Mouse (Mus musculus): ENCODE results near the gene Olfr222. TPM values are rescaled to one million over a fixed set of nuclear protein-coding genes. Genes with fewer than 3 reads are reported as not detected.

The Olfr222 gene
- polyA plus RNA-seq (2017; shearing (Covaris generic)): not detected

DNA sequence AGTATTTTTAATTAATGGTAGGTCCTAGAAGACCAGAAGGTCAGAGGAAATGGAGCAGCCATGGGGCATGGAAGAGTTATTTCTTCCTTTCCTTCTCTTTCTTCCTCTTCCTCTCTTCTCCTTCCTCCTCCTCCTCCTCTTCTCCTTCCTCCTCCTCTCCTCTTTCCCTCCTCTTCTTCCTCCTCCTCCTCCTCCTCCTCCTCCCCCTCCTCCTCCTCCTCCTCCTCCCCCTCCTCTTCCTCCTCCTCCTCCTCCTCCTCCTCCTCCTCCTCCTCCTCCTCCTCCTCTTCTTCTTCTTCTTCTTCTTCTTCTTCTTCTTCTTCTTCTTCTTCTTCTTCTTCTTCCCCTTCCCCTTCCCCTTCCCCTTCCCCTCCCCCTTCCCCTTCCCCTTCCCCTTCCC is at the start of gene Olfr222:
TSS of gene Olfr222 (minus strand) at position 101 of the 400 bp plus-strand sequence.

DNA sequence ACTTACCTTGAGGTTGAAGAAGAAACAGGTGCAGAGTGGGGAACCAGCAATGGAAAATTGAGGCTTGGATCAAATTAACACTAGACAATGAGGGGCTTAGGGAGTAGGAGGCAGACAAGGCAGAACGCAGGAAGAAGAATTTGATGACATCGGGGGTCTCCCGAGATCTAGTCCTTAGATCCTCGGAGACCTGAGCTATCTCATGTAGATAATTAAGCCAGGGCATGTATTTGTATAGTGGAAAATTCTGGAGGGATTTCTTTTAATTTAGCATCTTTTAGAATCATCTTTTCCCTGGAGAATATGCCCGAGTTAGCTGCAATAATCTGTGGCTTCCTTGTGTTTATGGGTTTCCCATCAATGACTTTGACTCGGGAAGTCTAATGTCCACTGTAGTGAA is 17.2 kb upstream of the Olfr222 start, which contains the start of gene Olfr223:
TSS of gene Olfr223 (minus strand) at position 101 of the 400 bp plus-strand sequence.

DNA sequence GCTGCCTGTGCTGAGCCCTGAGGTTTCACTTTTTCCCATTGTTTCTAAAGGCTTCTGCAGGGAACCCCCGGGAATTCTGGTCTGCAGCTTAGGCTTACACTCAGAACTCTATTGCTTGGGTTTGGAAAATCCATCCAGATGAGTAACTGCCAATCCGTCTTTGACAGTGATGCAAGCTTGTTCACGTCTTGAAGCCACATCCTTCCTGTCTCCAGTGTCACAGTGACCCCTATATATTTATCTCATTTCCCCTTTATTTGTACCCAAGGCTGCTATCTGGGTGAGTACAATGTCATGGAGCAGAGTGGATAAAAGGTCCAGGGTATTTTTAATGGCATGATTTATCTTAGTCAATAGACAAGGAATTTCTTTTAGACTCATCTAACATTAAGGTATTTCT is 34.7 kb downstream of the Olfr222 start, which contains the start of gene Nlrp3:
TSS of gene Nlrp3 (plus strand) at position 245 of the 400 bp plus-strand sequence.

DNA sequence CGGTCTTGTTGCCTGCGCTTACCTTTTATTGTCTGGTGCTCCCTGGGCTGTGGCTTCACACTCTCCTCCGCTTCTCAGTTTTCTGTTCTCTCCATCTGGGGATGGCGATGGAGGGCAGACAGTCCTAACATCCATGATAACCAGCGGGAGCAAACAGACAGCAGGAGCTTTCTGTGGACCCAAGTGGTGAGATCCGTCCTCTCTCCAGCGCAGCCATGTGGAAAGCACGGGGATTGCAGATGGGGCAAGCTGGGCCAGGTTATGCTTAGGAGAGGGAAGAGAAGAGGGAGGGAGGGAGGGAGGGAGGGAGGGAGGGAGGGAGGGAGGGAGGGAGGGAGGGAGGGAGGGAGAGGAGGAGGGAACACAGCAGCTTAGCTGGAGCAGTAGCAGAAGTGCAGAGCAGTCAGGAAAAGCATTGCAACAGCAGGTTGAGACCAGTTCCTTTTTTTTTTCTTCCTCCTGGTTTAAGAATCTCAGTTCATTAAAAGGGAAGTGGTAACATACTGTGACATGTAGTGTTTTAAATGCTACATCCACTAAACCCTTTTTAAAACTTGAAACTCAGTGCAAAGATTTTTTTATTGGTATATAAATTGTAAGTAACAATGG is 49.5 kb downstream of the Olfr222 start, which contains the start of gene Zkscan17:
TSS of gene Zkscan17 (minus strand) at position 280 of the 609 bp plus-strand sequence.

Other genes with a start within 250 kb of the Olfr222 start
- 1 to 10 TPM in 1 of 2 experiments, under 1 TPM in 1; 0.12 to 2.2 TPM for gene Prss38, start 200.6 kb downstream of the Olfr222 start, polyA plus RNA-seq (2017; shearing (Covaris generic))
- 10 to 100 TPM; 11.6 to 17.4 TPM for gene Jmjd4, start 126.2 kb downstream of the Olfr222 start, polyA plus RNA-seq (2017; shearing (Covaris generic))
- gene Snap47, start 125.0 kb downstream of the Olfr222 start, polyA plus RNA-seq (2017; shearing (Covaris generic)): 10 to 100 TPM; 49.6 to 49.7 TPM
- 1 to 10 TPM; 3.6 to 5.0 TPM for gene Zfp867, start 103.8 kb downstream of the Olfr222 start, polyA plus RNA-seq (2017; shearing (Covaris generic))
- gene Zkscan17, start 49.5 kb downstream of the Olfr222 start, polyA plus RNA-seq (2017; shearing (Covaris generic)): 10 to 100 TPM; 21.5 to 23.7 TPM
- gene Nlrp3, start 34.7 kb downstream of the Olfr222 start, polyA plus RNA-seq (2017; shearing (Covaris generic)): under 1 TPM in 1 of 2 experiments, not detected in 1; 0.15 TPM
- not detected for gene Olfr223, start 17.1 kb upstream of the Olfr222 start, polyA plus RNA-seq (2017; shearing (Covaris generic))
- gene Mprip, start 85.1 kb upstream of the Olfr222 start, polyA plus RNA-seq (2017; shearing (Covaris generic)): 10 to 100 TPM; 52.3 to 72.0 TPM
- gene Pld6, start 211.4 kb upstream of the Olfr222 start, polyA plus RNA-seq (2017; shearing (Covaris generic)): not detected
- 10 to 100 TPM; 56.5 to 59.7 TPM for gene Flcn, start 233.8 kb upstream of the Olfr222 start, polyA plus RNA-seq (2017; shearing (Covaris generic))

Data from inflammation-experienced regulatory T-cells (primary cell).